In the genomic region with DNA sequence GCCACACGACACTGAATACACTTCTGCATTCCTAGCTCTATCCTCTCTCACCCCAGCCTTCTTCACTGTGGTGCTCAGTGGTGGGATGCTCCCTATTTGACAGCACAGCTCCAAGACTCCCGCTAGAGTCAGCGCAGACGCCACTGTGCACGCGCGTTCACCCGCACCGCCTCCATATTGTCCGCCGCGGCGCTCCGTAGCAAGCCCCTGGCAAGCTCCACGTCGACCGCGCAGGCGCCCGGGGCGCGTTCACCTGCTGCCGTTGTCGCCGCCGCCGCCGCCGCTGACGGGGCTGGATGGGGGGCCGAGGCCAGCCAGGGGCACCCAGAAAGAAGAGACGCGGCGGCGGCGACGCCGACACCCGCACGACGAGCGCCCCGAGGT, we compare ENCODE assay signal across 8 mouse cellular contexts. TPM values are rescaled to one million over a fixed set of nuclear protein-coding genes. Genes with fewer than 3 reads are reported as not detected.
A peak's percentile ranks its signal among the peaks of the same experiment; 100 is the strongest.
DNase-seq lines count a peak whose midpoint lies in the region; ATAC-seq lines count a peak whose summit lies in the region.

A gene (plus strand): TSS at position 248 of the 384 bp plus-strand sequence.

- peak; percentile 94 for ATAC-seq in hindbrain, embryonic 14.5 days (ENCODE audit: low FRiP score)

- H3K4me2 ChIP-seq in hindbrain, embryonic 14.5 days (replicated peaks): peak within 1 kb of the TSS; percentile 99

- WGBS in hindbrain, embryonic 14.5 days: under 1% methylated on average over 43 of the region's 43 CpGs

- H3K4me3 ChIP-seq in hindbrain, embryonic 14.5 days (replicated peaks; ENCODE audit: low read length): peak within 1 kb of the TSS; percentile 92

- 0 out of 2 replicates have a peak, but pooled peaks cover 4% of the 10 kb centered on the region for H3K36me3 ChIP-seq in hindbrain, embryonic 14.5 days (replicated peaks; ENCODE audit: control insufficient read depth, insufficient read depth)

- DNase-seq in T-cell, adult 2 months (ENCODE audit: low spot score): peak; percentile 83
- peak; percentile 97 for DNase-seq in cerebellum, postnatal 36 days
- DNase-seq in frontal cortex, postnatal 36 days (ENCODE audit: low spot score in 2 of 2): peak; percentile 93 to 95
- peak; percentile 92 for DNase-seq in hindbrain, embryonic 14.5 days (ENCODE audit: low spot score)
- peak; percentile 91 to 95 for DNase-seq in layer of hippocampus, postnatal 36 days
- peak; percentile 89 for DNase-seq in lung, postnatal 25 days (ENCODE audit: low spot score)
- peak; percentile 89 for DNase-seq in retina, embryonic 14.5 days (ENCODE audit: low spot score)
- peak; percentile 87 to 88 for DNase-seq in thymus, postnatal 36 days

- no peaks in the 10 kb centered on the region for H3K9me3 ChIP-seq in hindbrain, embryonic 14.5 days (ENCODE audit: control insufficient read depth, low read length)

- peaks cover 32% of the 10 kb centered on the region for H3K4me1 ChIP-seq in hindbrain, embryonic 14.5 days (replicated peaks; ENCODE audit: control insufficient read depth, insufficient read depth, low read length)

- peak within 1 kb of the TSS; percentile 77 for H3K27ac ChIP-seq in hindbrain, embryonic 14.5 days

- H3K9ac ChIP-seq in hindbrain, embryonic 14.5 days: peak within 1 kb of the TSS; percentile 92

- H3K27me3 ChIP-seq in hindbrain, embryonic 14.5 days (ENCODE audit: control insufficient read depth, insufficient read depth, low read length): no peaks in the 10 kb centered on the region

RNA-seq across cellular contexts. Expression of the gene that starts here (rescaled TPM):
- polyA plus RNA-seq in hindbrain, embryonic 14.5 days (2014; fragmentation: Nextera tagmentation; extraction: Ambion mirVana): 43.9 and 47.1 TPM in 2 replicates
- 10 to 100 TPM; 81.9 to 86.8 TPM for total RNA-seq in layer of hippocampus, postnatal 36 days (2021)

Comparison
In these comparisons a context has a peak if more than half of its experiments do, and no peak if none do; other contexts are left out.
1. Peak in every context shown above with its lines: DNase-seq, ATAC-seq, H3K4me3 ChIP-seq and H3K27ac ChIP-seq.